Mouse (Mus musculus): Measurements from ENCODE around the gene Ncf4. TPM values are rescaled to one million over a fixed set of nuclear protein-coding genes. Genes with fewer than 3 reads are reported as not detected.

Ncf4 gene
- polyA plus RNA-seq, 1 experiment from 2014 or later, result 9.2 TPM

GRCm38 (mm10) chr15:78298558-78298957, 54.0 kb downstream of the Ncf4 start:
- no peak for ATAC-seq (ENCODE audit: insufficient read depth, low FRiP score, low read depth)
- no peak overlapping the region for H3K4me2 ChIP-seq
- no peak overlapping the region for H3K9ac ChIP-seq
- H3K4me1 ChIP-seq, result no peaks in the 10 kb centered on the region
- no peak overlapping the region for H3K4me3 ChIP-seq (replicated peaks)
- no peak overlapping the region for H3K27ac ChIP-seq
- no peaks in the 10 kb centered on the region for H3K36me3 ChIP-seq
- 100% methylated on average over 1 of the region's 1 CpGs for WGBS
- H3K27me3 ChIP-seq (replicated peaks), result no peaks in the 10 kb centered on the region
- H3K9me3 ChIP-seq, result no peaks in the 10 kb centered on the region

GRCm38 (mm10) chr15:78299641-78300040, 55.0 kb downstream of the Ncf4 start:
- 80% methylated on average over 3 of the region's 3 CpGs for WGBS
- H3K27ac ChIP-seq, result no peak overlapping the region
- H3K4me3 ChIP-seq (replicated peaks), result no peak overlapping the region
- no peaks in the 10 kb centered on the region for H3K9me3 ChIP-seq
- H3K27me3 ChIP-seq (replicated peaks), result no peaks in the 10 kb centered on the region
- H3K9ac ChIP-seq, result no peak overlapping the region
- no peaks in the 10 kb centered on the region for H3K4me1 ChIP-seq
- H3K36me3 ChIP-seq, result no peaks in the 10 kb centered on the region
- no peak overlapping the region for H3K4me2 ChIP-seq
- no peak for ATAC-seq (ENCODE audit: insufficient read depth, low FRiP score, low read depth)

- H3K4me3 ChIP-seq (replicated peaks), result no peak overlapping the region
- ATAC-seq (ENCODE audit: insufficient read depth, low FRiP score, low read depth), result no peak
- H3K4me1 ChIP-seq, result no peaks in the 10 kb centered on the region
- no peak overlapping the region for H3K9ac ChIP-seq
- no peaks in the 10 kb centered on the region for H3K9me3 ChIP-seq
- no peaks in the 10 kb centered on the region for H3K27me3 ChIP-seq (replicated peaks)
- H3K4me2 ChIP-seq, result no peak overlapping the region
- H3K27ac ChIP-seq, result no peak overlapping the region
- no peaks in the 10 kb centered on the region for H3K36me3 ChIP-seq
These were observed 56.2 kb downstream of the Ncf4 start for GRCm38 (mm10) chr15:78300773-78301172.

GRCm38 (mm10) chr15:78302718-78303117, 58.1 kb downstream of the Ncf4 start:
- no peaks in the 10 kb centered on the region for H3K9me3 ChIP-seq

GRCm38 (mm10) chr15:78303665-78304233, 59.1 kb downstream of the Ncf4 start:
- no peak for ATAC-seq (ENCODE audit: insufficient read depth, low FRiP score, low read depth)
- H3K9me3 ChIP-seq, result no peaks in the 10 kb centered on the region
- no peaks in the 10 kb centered on the region for H3K4me1 ChIP-seq
- H3K4me3 ChIP-seq (replicated peaks), result no peak overlapping the region
- WGBS, result 83% methylated on average over 6 of the region's 6 CpGs
- H3K4me2 ChIP-seq, result no peak overlapping the region
- no peaks in the 10 kb centered on the region for H3K27me3 ChIP-seq (replicated peaks)
- H3K36me3 ChIP-seq, result no peaks in the 10 kb centered on the region
- no peak overlapping the region for H3K27ac ChIP-seq
- no peak overlapping the region for H3K9ac ChIP-seq

More at GRCm38 (mm10) chr15:78302718-78303117, 58.1 kb downstream of the Ncf4 start:
- Histone ChIP-seq H3K27me3 (replicated peaks) (no peaks in the 10 kb centered on the region), H3K9ac (no peak overlapping the region), H3K36me3 (no peaks in the 10 kb centered on the region), H3K4me2 (no peak overlapping the region), H3K4me3 (replicated peaks) (no peak overlapping the region), H3K4me1 (no peaks in the 10 kb centered on the region), H3K27ac (no peak overlapping the region)
- WGBS, result 93% methylated on average over 4 of the region's 4 CpGs
- ATAC-seq (ENCODE audit: insufficient read depth, low FRiP score, low read depth), result no peak

- Histone ChIP-seq H3K4me3 (replicated peaks) (no peak within 1 kb of the TSS), H3K4me2 (no peak within 1 kb of the TSS), H3K9ac (no peak within 1 kb of the TSS), H3K27ac (no peak within 1 kb of the TSS), H3K4me1 (0 out of 2 replicates have a peak, but pooled peaks cover 3% of the 10 kb centered on the region), H3K9me3 (no peaks in the 10 kb centered on the region), H3K36me3 (no peaks in the 10 kb centered on the region), H3K27me3 (replicated peaks) (no peaks in the 10 kb centered on the region)
- no peak for ATAC-seq (ENCODE audit: insufficient read depth, low FRiP score, low read depth)
- WGBS, result 73% methylated on average over 10 of the region's 10 CpGs
These were observed 60.8 kb downstream of the Ncf4 start, which contains the start of gene Csf2rb2 for GRCm38 (mm10) chr15:78305341-78305933. Gene Csf2rb2 (minus strand): TSS chr15:78305721.

- H3K4me3 ChIP-seq (replicated peaks), result no peak overlapping the region
- no peaks in the 10 kb centered on the region for H3K9me3 ChIP-seq
- H3K27me3 ChIP-seq (replicated peaks), result no peaks in the 10 kb centered on the region
- H3K9ac ChIP-seq, result no peak overlapping the region
- H3K36me3 ChIP-seq, result no peaks in the 10 kb centered on the region
- peak overlapping the region; percentile 40; the same call in 1 of the 2 replicates for H3K27ac ChIP-seq
- H3K4me2 ChIP-seq, result no peak overlapping the region
- no peak for ATAC-seq (ENCODE audit: insufficient read depth, low FRiP score, low read depth)
- 0 out of 2 replicates have a peak, but pooled peaks cover 3% of the 10 kb centered on the region for H3K4me1 ChIP-seq
- WGBS, result 25% methylated on average over 5 of the region's 5 CpGs
These were observed 65.3 kb downstream of the Ncf4 start for GRCm38 (mm10) chr15:78309865-78310264.

GRCm38 (mm10) chr15:78310971-78311370, 66.4 kb downstream of the Ncf4 start:
- no peak for ATAC-seq (ENCODE audit: insufficient read depth, low FRiP score, low read depth)
- Histone ChIP-seq H3K27ac (no peak overlapping the region), H3K4me3 (replicated peaks) (no peak overlapping the region), H3K36me3 (no peaks in the 10 kb centered on the region), H3K27me3 (replicated peaks) (no peaks in the 10 kb centered on the region), H3K9me3 (no peaks in the 10 kb centered on the region), H3K4me2 (no peak overlapping the region), H3K4me1 (0 out of 2 replicates have a peak, but pooled peaks cover 3% of the 10 kb centered on the region), H3K9ac (no peak overlapping the region)
- WGBS, result 77% methylated on average over 4 of the region's 4 CpGs

Small RNA genes lying within 50 kb of the gene (microRNA-seq; reads per million reads assigned to microRNA genes)
- not detected for gene Mir7676-1

Other genes with a start within 250 kb of the Ncf4 start
- gene Cacng2, start 124.8 kb upstream of the Ncf4 start, polyA plus RNA-seq (2015; fragmentation: Nextera tagmentation; extraction: Ambion mirVana), result 0.12 and 0.13 TPM in 2 replicates
- 64.6 and 70.7 TPM in 2 replicates for gene Ift27, start 70.7 kb upstream of the Ncf4 start, polyA plus RNA-seq (2015; fragmentation: Nextera tagmentation; extraction: Ambion mirVana)
- 0.37 TPM in 1 of 2 replicates, not detected in the other for gene Pvalb, start 38.4 kb upstream of the Ncf4 start, polyA plus RNA-seq (2015; fragmentation: Nextera tagmentation; extraction: Ambion mirVana)
- gene Csf2rb2, start 60.9 kb downstream of the Ncf4 start, polyA plus RNA-seq (2015; fragmentation: Nextera tagmentation; extraction: Ambion mirVana), result 0.54 and 0.70 TPM in 2 replicates
- 2.7 and 3.7 TPM in 2 replicates for gene Csf2rb, start 81.0 kb downstream of the Ncf4 start, polyA plus RNA-seq (2015; fragmentation: Nextera tagmentation; extraction: Ambion mirVana)
- not detected in 2 replicates for gene Tex33, start 151.1 kb downstream of the Ncf4 start, polyA plus RNA-seq (2015; fragmentation: Nextera tagmentation; extraction: Ambion mirVana)
- 67.4 and 89.8 TPM in 2 replicates for gene Tst, start 161.1 kb downstream of the Ncf4 start, polyA plus RNA-seq (2015; fragmentation: Nextera tagmentation; extraction: Ambion mirVana)
- gene Mpst, start 161.6 kb downstream of the Ncf4 start, polyA plus RNA-seq (2015; fragmentation: Nextera tagmentation; extraction: Ambion mirVana), result 3.3 and 4.2 TPM in 2 replicates
- gene Kctd17, start 183.8 kb downstream of the Ncf4 start, polyA plus RNA-seq (2015; fragmentation: Nextera tagmentation; extraction: Ambion mirVana), result 35.4 and 40.6 TPM in 2 replicates
- gene Tmprss6, start 223.8 kb downstream of the Ncf4 start, polyA plus RNA-seq (2015; fragmentation: Nextera tagmentation; extraction: Ambion mirVana), result 0.64 and 1.8 TPM in 2 replicates

Data from stomach, embryonic 15.5 days (tissue).